ENCODE assay signal across 13 mouse cellular contexts in the genomic region with DNA sequence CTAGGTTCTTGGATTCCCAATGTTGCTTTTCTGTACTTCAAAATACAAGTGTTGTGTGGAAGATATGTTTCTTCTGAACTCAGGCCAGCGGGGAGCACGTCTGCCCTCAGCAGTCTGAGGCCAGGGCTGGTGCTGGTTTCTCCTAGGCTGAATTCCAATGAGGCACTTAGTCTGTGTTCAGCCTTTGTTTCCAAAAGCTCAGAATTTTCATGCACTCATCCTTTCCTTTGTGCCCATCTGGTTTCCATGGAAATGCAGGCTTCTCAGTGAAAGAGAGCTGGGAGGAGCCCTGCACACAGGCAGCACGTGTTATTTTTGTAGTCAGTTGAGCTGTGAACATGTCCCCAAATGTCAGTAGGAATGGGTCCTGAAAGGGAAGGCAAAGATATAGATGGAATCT.
DNase-seq lines count a peak whose midpoint lies in the region; ATAC-seq and TF ChIP-seq lines count a peak whose summit lies in the region.
"Had no signal": no experiment of that assay in that cellular context is flagged by ENCODE, and none has a peak within 500 bp of the region (broad histone marks: within the 10 kb centered on the region; RNA-seq: fewer than 3 reads in every experiment).

No protein-coding gene starts in this region.

- H3K9ac ChIP-seq in forebrain, embryonic 11.5 days (ENCODE audit: low read length): no peak overlapping the region
- H3K9ac ChIP-seq: embryonic facial prominence, embryonic 15.5 days; heart, embryonic 12.5 days had no signal

- H3K27ac ChIP-seq in forebrain, embryonic 11.5 days (ENCODE audit: low read depth, low read length): peak overlapping the region; percentile 57; the same call in 1 of the 2 replicates
- no peak overlapping the region for H3K27ac ChIP-seq in thymus, adult 2 months (ENCODE audit: control insufficient read depth, insufficient read depth, low read length)
- H3K27ac ChIP-seq: embryonic facial prominence, embryonic 15.5 days had no signal

- ATAC-seq in forebrain, embryonic 11.5 days (replicated peaks; ENCODE audit: low FRiP score): peak; percentile 98
- ATAC-seq: CD4-positive, CD25-positive, alpha-beta regulatory T cell, adult 4 months had no signal

- H3K4me2 ChIP-seq in forebrain, embryonic 11.5 days (ENCODE audit: low read depth, low read length, severe bottlenecking): no peak overlapping the region
- H3K4me2 ChIP-seq: embryonic facial prominence, embryonic 15.5 days; heart, embryonic 12.5 days had no signal

- H3K4me1 ChIP-seq in forebrain, embryonic 11.5 days (replicated peaks; ENCODE audit: control insufficient read depth, insufficient read depth, low read length): no peaks in the 10 kb centered on the region
- no peaks in the 10 kb centered on the region for H3K4me1 ChIP-seq in thymus, adult 2 months (replicated peaks; ENCODE audit: control insufficient read depth, insufficient read depth, low read length)
- H3K4me1 ChIP-seq: embryonic facial prominence, embryonic 15.5 days; heart, embryonic 12.5 days had no signal

- TF ChIP-seq CTCF in thymus, adult 2 months (IDR thresholded peaks at IDR 0.05; ENCODE audit: borderline replicate concordance, control insufficient read depth, extremely low read depth, insufficient read depth, low read length, poor library complexity): no peak

- WGBS in forebrain, embryonic 11.5 days: 15% methylated on average over 3 of the region's 3 CpGs
- WGBS in thymus, adult 2 months: 72% methylated on average over 3 of the region's 3 CpGs

- no peaks in the 10 kb centered on the region for H3K36me3 ChIP-seq in forebrain, embryonic 11.5 days (ENCODE audit: control insufficient read depth, insufficient read depth, low read length)
- H3K36me3 ChIP-seq in thymus, adult 2 months (ENCODE audit: control insufficient read depth, insufficient read depth, low read length): no peaks in the 10 kb centered on the region
- H3K36me3 ChIP-seq: embryonic facial prominence, embryonic 15.5 days; heart, embryonic 12.5 days had no signal

- no peak for TF ChIP-seq POLR2A in thymus, adult 2 months (IDR thresholded peaks at IDR 0.05; ENCODE audit: control insufficient read depth, extremely low read depth, insufficient read depth, low read length, poor library complexity)

- H3K27me3 ChIP-seq in forebrain, embryonic 11.5 days (ENCODE audit: control insufficient read depth, insufficient read depth, low read length): no peaks in the 10 kb centered on the region
- H3K27me3 ChIP-seq in thymus, adult 2 months (ENCODE audit: control insufficient read depth, insufficient read depth, low read length): no peaks in the 10 kb centered on the region
- H3K27me3 ChIP-seq: embryonic facial prominence, embryonic 15.5 days; heart, embryonic 12.5 days had no signal

- H3K9me3 ChIP-seq in forebrain, embryonic 11.5 days (ENCODE audit: control insufficient read depth, low read length): no peaks in the 10 kb centered on the region
- H3K9me3 ChIP-seq: embryonic facial prominence, embryonic 15.5 days; heart, embryonic 12.5 days had no signal

- no peak overlapping the region for H3K4me3 ChIP-seq in forebrain, embryonic 11.5 days (ENCODE audit: low read depth, low read length)
- H3K4me3 ChIP-seq in thymus, adult 2 months (ENCODE audit: control insufficient read depth, insufficient read depth, low read length): no peak overlapping the region
- H3K4me3 ChIP-seq: embryonic facial prominence, embryonic 15.5 days; heart, embryonic 12.5 days; myocyte had no signal

- peak; percentile 43 for DNase-seq in R1 (ENCODE audit: low read depth, low spot score)
- peak; percentile 61 for DNase-seq in forebrain, embryonic 11.5 days (ENCODE audit: low spot score)
- DNase-seq in layer of hippocampus, adult 9-11 months: peak; percentile 10
- peak; percentile 42 for DNase-seq in neural tube, embryonic 10.5 days (ENCODE audit: extremely low spot score, low spot score)
- DNase-seq in kidney, adult 9 months: no peak
- no peak for DNase-seq in gastrocnemius, adult 18-20 months (ENCODE audit: low spot score)
- DNase-seq in kidney, adult 11 months: no peak
- no peak for DNase-seq in thymus, adult 2 months
- DNase-seq: kidney, postnatal 10 days had no signal

Comparison
In these comparisons a context has a peak if more than half of its experiments do, and no peak if none do; other contexts are left out.
1. DNase-seq: peak in R1 (single experiment), forebrain, embryonic 11.5 days (single experiment), layer of hippocampus, adult 9-11 months (single experiment) and neural tube, embryonic 10.5 days (single experiment); none in kidney, adult 9 months (single experiment), gastrocnemius, adult 18-20 months (single experiment), kidney, adult 11 months (single experiment) and thymus, adult 2 months (single experiment).